9 mouse cellular contexts compared by ENCODE assay signal in the genomic region with DNA sequence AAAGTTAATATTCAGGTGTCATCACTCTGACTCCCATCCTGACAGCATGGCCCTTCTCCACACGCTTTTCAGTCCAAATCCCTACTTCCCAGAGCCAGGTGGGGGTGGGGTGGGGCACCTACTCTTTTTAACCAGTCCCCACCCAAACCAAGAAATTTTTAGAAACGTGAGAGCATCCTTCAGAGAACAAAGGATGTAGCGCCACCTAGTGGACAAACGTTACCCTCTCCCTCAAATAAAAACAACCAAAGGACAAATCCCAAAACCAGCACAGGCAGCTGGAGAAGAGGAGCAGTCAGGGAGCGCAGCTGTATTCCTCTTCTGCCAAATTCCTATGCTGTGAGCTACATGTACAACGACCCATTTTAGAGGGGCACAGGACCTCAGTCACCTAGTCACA.
DNase-seq lines count a peak whose midpoint lies in the region; ATAC-seq lines count a peak whose summit lies in the region.
"Had no signal": no experiment of that assay in that cellular context is flagged by ENCODE, and none has a peak within 500 bp of the region (broad histone marks: within the 10 kb centered on the region; RNA-seq: fewer than 3 reads in every experiment).

No protein-coding gene starts in this region.

- no peaks in the 10 kb centered on the region for H3K36me3 ChIP-seq in intestine, embryonic 14.5 days (ENCODE audit: control insufficient read depth, insufficient read depth, low read length)
- no peaks in the 10 kb centered on the region for H3K36me3 ChIP-seq in intestine, embryonic 16.5 days (ENCODE audit: control insufficient read depth, insufficient read depth, low read length)
- no peaks in the 10 kb centered on the region for H3K36me3 ChIP-seq in intestine, embryonic 15.5 days

- H3K4me2 ChIP-seq in intestine, embryonic 14.5 days (ENCODE audit: low read length): no peak overlapping the region
- no peak overlapping the region for H3K4me2 ChIP-seq in intestine, embryonic 16.5 days (ENCODE audit: low read depth, low read length)
- no peak overlapping the region for H3K4me2 ChIP-seq in intestine, embryonic 15.5 days (replicated peaks)

- WGBS in intestine, embryonic 14.5 days: 9% methylated on average over 6 of the region's 6 CpGs
- 11% methylated on average over 6 of the region's 6 CpGs for WGBS in intestine, embryonic 16.5 days
- 7% methylated on average over 6 of the region's 6 CpGs for whole genome bisulfite sequencing in intestine, embryonic 15.5 days

- peak; percentile 84 for DNase-seq in intestine, embryonic 14.5 days (ENCODE audit: low spot score)
- DNase-seq in cerebellum, adult 8-10 months: peak; percentile 25
- peak; percentile 14 to 84 for DNase-seq in frontal cortex, adult 2 months (ENCODE audit: extremely low spot score in 1 of 2, low spot score in 1 of 2)
- DNase-seq in left cerebral cortex, postnatal 36 days (ENCODE audit: low spot score in 2 of 2): peak; percentile 24 to 51
- peak; percentile 70 for DNase-seq in neural tube, embryonic 10.5 days (ENCODE audit: extremely low spot score, low spot score)
- DNase-seq in spleen, postnatal 4 days (ENCODE audit: low spot score in 2 of 2): no peak

- ATAC-seq in intestine, embryonic 14.5 days (replicated peaks; ENCODE audit: low FRiP score, low TSS enrichment, low read depth): peak; percentile 60; the same call in 1 of the 2 replicates
- no peak for ATAC-seq in intestine, embryonic 16.5 days
- peak; percentile 61; the same call in 1 of the 2 replicates for ATAC-seq in intestine, embryonic 15.5 days

- no peaks in the 10 kb centered on the region for H3K9me3 ChIP-seq in intestine, embryonic 14.5 days (ENCODE audit: control insufficient read depth, low read length)
- no peaks in the 10 kb centered on the region for H3K9me3 ChIP-seq in intestine, embryonic 16.5 days (ENCODE audit: control insufficient read depth, low read length)
- H3K9me3 ChIP-seq in intestine, embryonic 15.5 days: no peaks in the 10 kb centered on the region

- H3K4me1 ChIP-seq in intestine, embryonic 14.5 days (replicated peaks; ENCODE audit: control insufficient read depth, insufficient read depth, low read length): no peaks in the 10 kb centered on the region
- no peaks in the 10 kb centered on the region for H3K4me1 ChIP-seq in intestine, embryonic 16.5 days (ENCODE audit: control insufficient read depth, insufficient read depth, low read length)
- no peaks in the 10 kb centered on the region for H3K4me1 ChIP-seq in intestine, embryonic 15.5 days (replicated peaks)

- no peak overlapping the region for H3K4me3 ChIP-seq in intestine, embryonic 14.5 days (ENCODE audit: low read depth, low read length)
- H3K4me3 ChIP-seq in intestine, embryonic 16.5 days (ENCODE audit: low read length): no peak overlapping the region
- no peak overlapping the region for H3K4me3 ChIP-seq in intestine, embryonic 15.5 days (replicated peaks)

- H3K27ac ChIP-seq in intestine, embryonic 14.5 days (ENCODE audit: low read depth): no peak overlapping the region
- H3K27ac ChIP-seq in intestine, embryonic 16.5 days (ENCODE audit: low read length): no peak overlapping the region
- H3K27ac ChIP-seq in intestine, embryonic 15.5 days: no peak overlapping the region
- H3K27ac ChIP-seq: macrophage had no signal

- H3K27me3 ChIP-seq in intestine, embryonic 14.5 days (replicated peaks; ENCODE audit: control insufficient read depth, insufficient read depth, low read length): no peaks in the 10 kb centered on the region
- no peaks in the 10 kb centered on the region for H3K27me3 ChIP-seq in intestine, embryonic 16.5 days (replicated peaks; ENCODE audit: control insufficient read depth, insufficient read depth, low read length)
- H3K27me3 ChIP-seq in intestine, embryonic 15.5 days (replicated peaks): no peaks in the 10 kb centered on the region

- no peak overlapping the region for H3K9ac ChIP-seq in intestine, embryonic 14.5 days (ENCODE audit: low read length)
- no peak overlapping the region for H3K9ac ChIP-seq in intestine, embryonic 16.5 days (ENCODE audit: low read depth, low read length)
- H3K9ac ChIP-seq in intestine, embryonic 15.5 days: no peak overlapping the region

- intact Hi-C loops in left cerebral cortex, postnatal 36 days (cut with DNase I): no loop called here

Comparison
In these comparisons a context has a peak if more than half of its experiments do, and no peak if none do; other contexts are left out.
1. DNase-seq: peak in intestine, embryonic 14.5 days (single experiment), cerebellum, adult 8-10 months (single experiment), frontal cortex, adult 2 months (2 of 2), left cerebral cortex, postnatal 36 days (2 of 2) and neural tube, embryonic 10.5 days (single experiment); none in spleen, postnatal 4 days (0 of 2).